Mouse (Mus musculus): ENCODE data around the gene Acp4. TPM values are rescaled to one million over a fixed set of nuclear protein-coding genes. Genes with fewer than 3 reads are reported as not detected.
A peak's percentile ranks its signal among the peaks of the same experiment; 100 is the strongest.

Acp4 gene
- polyA plus RNA-seq, 1 experiment, result not detected

DNA sequence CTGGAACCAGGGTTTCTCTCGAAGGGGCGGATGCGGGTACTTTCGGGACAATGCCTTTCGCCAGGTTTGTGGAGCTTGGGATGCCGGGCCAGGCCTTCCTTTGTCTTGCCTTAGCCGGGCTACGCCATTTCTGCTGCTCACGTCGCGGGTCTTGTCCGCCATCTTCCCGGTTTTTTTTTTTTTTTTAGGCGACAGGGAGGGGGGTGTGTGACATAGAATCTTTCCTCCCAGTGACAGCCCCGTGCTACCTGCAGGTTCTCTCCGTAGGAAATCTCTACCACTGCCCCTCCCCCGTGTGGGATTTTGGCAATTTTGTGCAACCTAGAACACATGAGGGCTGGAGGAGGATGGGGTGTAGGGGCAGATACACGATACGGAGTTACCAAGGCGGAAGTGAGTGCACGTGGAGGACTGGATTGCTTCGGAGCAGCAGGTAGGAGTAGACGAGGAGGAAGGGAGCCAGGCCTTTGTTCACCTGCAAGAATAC lies 10.2 kb downstream of the Acp4 start:
- TF ChIP-seq CTCF (IDR thresholded peaks at IDR 0.05; ENCODE audit: low read depth, low read length) (no peak), POLR2A (IDR thresholded peaks at IDR 0.05; ENCODE audit: insufficient read depth, low read length) (no peak)
- peak overlapping the region; percentile 3; the same call in 1 of the 2 replicates for H3K27ac ChIP-seq (ENCODE audit: insufficient read depth, low read length)
- no peaks in the 10 kb centered on the region for H3K27me3 ChIP-seq (ENCODE audit: control insufficient read depth, insufficient read depth, low read length, poor library complexity, severe bottlenecking)
- H3K4me1 ChIP-seq (ENCODE audit: control insufficient read depth, insufficient read depth, low read length), result no peaks in the 10 kb centered on the region
- H3K9ac ChIP-seq (ENCODE audit: low read depth, poor library complexity, severe bottlenecking), result peak overlapping the region; percentile 65
- H3K4me3 ChIP-seq (ENCODE audit: low read depth, low read length), result peak overlapping the region; percentile 72
- no peaks in the 10 kb centered on the region for H3K9me3 ChIP-seq (replicated peaks; ENCODE audit: control insufficient read depth, insufficient read depth, low read length, poor library complexity, severe bottlenecking)
- peaks cover 39% of the 10 kb centered on the region for H3K36me3 ChIP-seq (ENCODE audit: control insufficient read depth, insufficient read depth, low read length, poor library complexity, severe bottlenecking)

- TF ChIP-seq CTCF (IDR thresholded peaks at IDR 0.05; ENCODE audit: low read depth, low read length) (no peak), POLR2A (IDR thresholded peaks at IDR 0.05; ENCODE audit: insufficient read depth, low read length) (peak; percentile 99)
- peak within 1 kb of the TSS; percentile 31 for H3K27ac ChIP-seq (ENCODE audit: insufficient read depth, low read length)
- H3K9ac ChIP-seq (ENCODE audit: low read depth, poor library complexity, severe bottlenecking), result peak within 1 kb of the TSS; percentile 65
- no peaks in the 10 kb centered on the region for H3K9me3 ChIP-seq (replicated peaks; ENCODE audit: control insufficient read depth, insufficient read depth, low read length, poor library complexity, severe bottlenecking)
- H3K27me3 ChIP-seq (ENCODE audit: control insufficient read depth, insufficient read depth, low read length, poor library complexity, severe bottlenecking), result no peaks in the 10 kb centered on the region
- peaks cover 35% of the 10 kb centered on the region for H3K36me3 ChIP-seq (ENCODE audit: control insufficient read depth, insufficient read depth, low read length, poor library complexity, severe bottlenecking)
- H3K4me1 ChIP-seq (ENCODE audit: control insufficient read depth, insufficient read depth, low read length), result no peaks in the 10 kb centered on the region
- H3K4me3 ChIP-seq (ENCODE audit: low read depth, low read length), result peak within 1 kb of the TSS; percentile 72
These were observed 10.9 kb downstream of the Acp4 start, which contains the start of the genes 1700028J19Rik and 2410002F23Rik for GRCm38 (mm10) chr7:44246055-44246983. TSS of gene 1700028J19Rik (minus strand) at chr7:44246695. TSS of gene 2410002F23Rik (plus strand) at chr7:44246722.

DNA sequence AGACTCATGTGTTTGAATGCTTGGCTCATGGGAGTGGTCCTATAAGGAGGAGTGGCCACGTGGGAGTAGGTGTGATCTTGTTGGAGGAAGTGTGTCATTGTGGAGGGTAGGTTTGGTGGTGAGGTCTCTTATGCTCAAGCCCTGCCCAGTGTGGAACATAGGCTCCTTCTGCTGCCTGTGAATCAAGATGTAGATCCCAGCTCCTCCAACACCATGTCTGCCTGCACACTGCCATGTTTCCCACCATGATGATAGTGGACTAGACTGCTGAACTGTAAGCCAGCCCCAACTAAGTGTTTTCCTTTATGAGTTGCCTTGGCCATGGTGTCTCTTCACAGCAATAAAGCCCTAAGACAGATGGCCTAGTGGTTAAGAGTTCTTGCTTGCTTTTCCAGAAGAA lies 13.1 kb downstream of the Acp4 start:
- no peaks in the 10 kb centered on the region for H3K4me1 ChIP-seq (ENCODE audit: control insufficient read depth, insufficient read depth, low read length)
- TF ChIP-seq CTCF (IDR thresholded peaks at IDR 0.05; ENCODE audit: low read depth, low read length) (no peak), EP300 (IDR thresholded peaks at IDR 0.05; ENCODE audit: insufficient read depth, low read depth, low read length) (no peak), POLR2A (IDR thresholded peaks at IDR 0.05; ENCODE audit: insufficient read depth, low read length) (no peak)

GRCm38 (mm10) chr7:44241163-44241562 lies 16.0 kb downstream of the Acp4 start:
- Histone ChIP-seq H3K9ac (ENCODE audit: low read depth, poor library complexity, severe bottlenecking) (no peak overlapping the region), H3K4me1 (ENCODE audit: control insufficient read depth, insufficient read depth, low read length) (no peaks in the 10 kb centered on the region), H3K36me3 (ENCODE audit: control insufficient read depth, insufficient read depth, low read length, poor library complexity, severe bottlenecking) (no peaks in the 10 kb centered on the region), H3K4me3 (ENCODE audit: low read depth, low read length) (no peak overlapping the region), H3K9me3 (replicated peaks; ENCODE audit: control insufficient read depth, insufficient read depth, low read length, poor library complexity, severe bottlenecking) (no peaks in the 10 kb centered on the region), H3K27ac (ENCODE audit: insufficient read depth, low read length) (no peak overlapping the region), H3K27me3 (ENCODE audit: control insufficient read depth, insufficient read depth, low read length, poor library complexity, severe bottlenecking) (no peaks in the 10 kb centered on the region)
- TF ChIP-seq CTCF (IDR thresholded peaks at IDR 0.05; ENCODE audit: low read depth, low read length) (no peak), POLR2A (IDR thresholded peaks at IDR 0.05; ENCODE audit: insufficient read depth, low read length) (no peak), EP300 (IDR thresholded peaks at IDR 0.05; ENCODE audit: insufficient read depth, low read depth, low read length) (no peak)

More for the DNA sequence above, 13.1 kb downstream of the Acp4 start:
- Histone ChIP-seq H3K36me3 (ENCODE audit: control insufficient read depth, insufficient read depth, low read length, poor library complexity, severe bottlenecking) (peaks cover 16% of the 10 kb centered on the region), H3K9ac (ENCODE audit: low read depth, poor library complexity, severe bottlenecking) (no peak overlapping the region), H3K4me3 (ENCODE audit: low read depth, low read length) (no peak overlapping the region), H3K27ac (ENCODE audit: insufficient read depth, low read length) (no peak overlapping the region), H3K9me3 (replicated peaks; ENCODE audit: control insufficient read depth, insufficient read depth, low read length, poor library complexity, severe bottlenecking) (no peaks in the 10 kb centered on the region), H3K27me3 (ENCODE audit: control insufficient read depth, insufficient read depth, low read length, poor library complexity, severe bottlenecking) (no peaks in the 10 kb centered on the region)

DNA sequence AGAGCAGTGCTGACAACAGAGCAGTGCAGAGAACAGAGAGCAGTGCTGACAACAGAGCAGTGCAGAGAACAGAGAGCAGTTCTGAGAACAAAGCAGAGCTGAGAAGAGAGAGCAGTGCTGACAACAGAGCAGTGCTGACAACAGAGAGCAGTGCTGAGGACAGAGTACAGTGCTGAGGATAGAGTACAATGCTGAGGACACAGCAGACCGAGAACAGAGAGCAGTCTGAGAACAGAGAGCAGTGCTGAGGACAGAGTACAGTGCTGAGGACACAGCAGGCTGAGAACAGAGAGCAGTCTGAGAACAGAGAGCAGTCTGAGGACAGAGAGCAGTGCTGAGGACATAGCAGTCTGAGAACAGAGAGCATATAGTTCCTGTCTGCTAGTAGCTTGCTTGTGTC lies 16.5 kb downstream of the Acp4 start:
- no peaks in the 10 kb centered on the region for H3K27me3 ChIP-seq (ENCODE audit: control insufficient read depth, insufficient read depth, low read length, poor library complexity, severe bottlenecking)
- H3K36me3 ChIP-seq (ENCODE audit: control insufficient read depth, insufficient read depth, low read length, poor library complexity, severe bottlenecking), result no peaks in the 10 kb centered on the region
- H3K4me1 ChIP-seq (ENCODE audit: control insufficient read depth, insufficient read depth, low read length), result no peaks in the 10 kb centered on the region
- TF ChIP-seq EP300 (IDR thresholded peaks at IDR 0.05; ENCODE audit: insufficient read depth, low read depth, low read length) (no peak), CTCF (IDR thresholded peaks at IDR 0.05; ENCODE audit: low read depth, low read length) (no peak), POLR2A (IDR thresholded peaks at IDR 0.05; ENCODE audit: insufficient read depth, low read length) (no peak)
- no peaks in the 10 kb centered on the region for H3K9me3 ChIP-seq (replicated peaks; ENCODE audit: control insufficient read depth, insufficient read depth, low read length, poor library complexity, severe bottlenecking)
- H3K4me3 ChIP-seq (ENCODE audit: low read depth, low read length), result no peak overlapping the region
- no peak overlapping the region for H3K27ac ChIP-seq (ENCODE audit: insufficient read depth, low read length)
- H3K9ac ChIP-seq (ENCODE audit: low read depth, poor library complexity, severe bottlenecking), result no peak overlapping the region

DNA sequence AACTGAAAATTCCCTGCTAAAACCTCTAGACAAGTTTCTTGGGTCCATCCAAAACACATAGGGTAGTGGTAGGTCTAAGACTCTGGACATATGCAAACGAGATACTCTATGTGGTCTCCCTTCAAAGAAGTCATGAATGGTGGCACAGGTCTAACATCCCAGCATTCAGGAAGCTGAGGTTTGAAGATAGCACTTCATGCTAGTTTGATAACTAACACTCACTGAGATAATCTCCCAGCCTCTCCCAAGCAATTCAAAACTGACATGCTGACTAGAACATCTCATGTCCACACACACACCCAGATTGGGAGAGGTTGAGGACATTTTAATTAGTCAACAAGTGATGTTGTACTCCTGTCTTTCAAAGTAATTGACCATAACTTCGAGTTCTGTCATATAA lies 17.3 kb downstream of the Acp4 start:
- TF ChIP-seq CTCF (IDR thresholded peaks at IDR 0.05; ENCODE audit: low read depth, low read length) (no peak), POLR2A (IDR thresholded peaks at IDR 0.05; ENCODE audit: insufficient read depth, low read length) (no peak), EP300 (IDR thresholded peaks at IDR 0.05; ENCODE audit: insufficient read depth, low read depth, low read length) (no peak)
- Histone ChIP-seq H3K27ac (ENCODE audit: insufficient read depth, low read length) (no peak overlapping the region), H3K36me3 (ENCODE audit: control insufficient read depth, insufficient read depth, low read length, poor library complexity, severe bottlenecking) (no peaks in the 10 kb centered on the region), H3K4me3 (ENCODE audit: low read depth, low read length) (no peak overlapping the region), H3K9me3 (replicated peaks; ENCODE audit: control insufficient read depth, insufficient read depth, low read length, poor library complexity, severe bottlenecking) (no peaks in the 10 kb centered on the region), H3K4me1 (ENCODE audit: control insufficient read depth, insufficient read depth, low read length) (no peaks in the 10 kb centered on the region), H3K27me3 (ENCODE audit: control insufficient read depth, insufficient read depth, low read length, poor library complexity, severe bottlenecking) (no peaks in the 10 kb centered on the region), H3K9ac (ENCODE audit: low read depth, poor library complexity, severe bottlenecking) (no peak overlapping the region)
